In the genomic region with DNA sequence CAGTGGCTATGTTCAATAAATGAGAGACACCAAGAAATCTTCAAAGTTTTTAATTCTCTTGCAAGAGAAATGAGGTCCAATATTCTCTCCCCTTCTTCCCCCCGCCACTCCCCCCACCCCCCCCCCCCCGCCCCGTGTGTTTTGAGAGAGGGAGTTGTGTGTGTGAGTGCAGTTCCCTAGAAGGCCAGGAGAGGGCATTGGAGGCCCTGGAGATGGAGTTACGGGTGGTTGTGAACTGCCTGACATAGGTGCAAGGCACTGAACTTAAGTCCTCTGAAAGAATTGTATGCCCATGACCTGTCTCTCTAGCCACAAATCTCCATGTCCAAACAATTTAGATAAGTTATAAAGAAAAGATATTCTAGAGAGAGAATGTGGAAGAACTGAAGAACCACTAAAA, we compare ENCODE assay signal across 12 mouse cellular contexts. TPM values are rescaled to one million over a fixed set of nuclear protein-coding genes. Genes with fewer than 3 reads are reported as not detected.
DNase-seq lines count a peak whose midpoint lies in the region; TF ChIP-seq lines count a peak whose summit lies in the region.
"Had no signal": no experiment of that assay in that cellular context is flagged by ENCODE, and none has a peak within 500 bp of the region (broad histone marks: within the 10 kb centered on the region; RNA-seq: fewer than 3 reads in every experiment).

No protein-coding gene starts in this region.

- H3K36me3 ChIP-seq in thymus, adult 2 months (ENCODE audit: control insufficient read depth, insufficient read depth, low read length) = no peaks in the 10 kb centered on the region
- H3K36me3 ChIP-seq: heart, embryonic 15.5 days; intestine, embryonic 15.5 days had no signal

- no peaks in the 10 kb centered on the region for H3K4me1 ChIP-seq in thymus, adult 2 months (replicated peaks; ENCODE audit: control insufficient read depth, insufficient read depth, low read length)
- H3K4me1 ChIP-seq: heart, embryonic 15.5 days; intestine, embryonic 15.5 days had no signal

- 58% methylated on average over 4 of the region's 4 CpGs for WGBS in thymus, adult 2 months

- TF ChIP-seq CTCF in thymus, adult 2 months (IDR thresholded peaks at IDR 0.05; ENCODE audit: borderline replicate concordance, control insufficient read depth, extremely low read depth, insufficient read depth, low read length, poor library complexity) = no peak
- peak; percentile 26; the same call in 1 of the 2 replicates for TF ChIP-seq CTCF in brain, embryonic 14.5 days (IDR thresholded peaks at IDR 0.05; ENCODE audit: borderline replicate concordance, extremely low read depth, insufficient read depth, insufficient read length)

- H3K27me3 ChIP-seq in thymus, adult 2 months (ENCODE audit: control insufficient read depth, insufficient read depth, low read length) = no peaks in the 10 kb centered on the region; the same call in 1 of the 2 replicates
- H3K27me3 ChIP-seq: heart, embryonic 15.5 days; intestine, embryonic 15.5 days had no signal

- peak; percentile 27 to 42 for DNase-seq in kidney, postnatal 4 days
- DNase-seq in kidney, adult 11 months = no peak
- peak; percentile 16 for DNase-seq in thymus, adult 2 months
- DNase-seq in thymus, adult 18-20 months = no peak
- no peak for DNase-seq in brain, embryonic 14.5 days (ENCODE audit: low read depth)
- peak; percentile 62 for DNase-seq in thymus, postnatal 4 days
- DNase-seq in cerebellum, adult 8-10 months = no peak
- no peak for DNase-seq in cerebellum, adult 9-10 months
- DNase-seq: cerebellum, postnatal 36 days had no signal

- H3K27ac ChIP-seq in thymus, adult 2 months (ENCODE audit: control insufficient read depth, insufficient read depth, low read length) = no peak overlapping the region
- H3K27ac ChIP-seq: heart, embryonic 15.5 days; intestine, embryonic 15.5 days had no signal

- TF ChIP-seq POLR2A in thymus, adult 2 months (IDR thresholded peaks at IDR 0.05; ENCODE audit: control insufficient read depth, extremely low read depth, insufficient read depth, low read length, poor library complexity) = no peak
- TF ChIP-seq POLR2A in brain, embryonic 14.5 days (IDR thresholded peaks at IDR 0.05; ENCODE audit: borderline replicate concordance, extremely low read depth, insufficient read depth, insufficient read length, poor library complexity, severe bottlenecking) = no peak

- no peak overlapping the region for H3K4me3 ChIP-seq in thymus, adult 2 months (ENCODE audit: control insufficient read depth, insufficient read depth, low read length)
- H3K4me3 ChIP-seq: erythroblast, embryonic 14.5 days; heart, embryonic 15.5 days; intestine, embryonic 15.5 days had no signal

RNA-seq across cellular contexts. Expression of gene Lsm14a, which starts 7.0 kb away (rescaled TPM):
- 90.8 and 92.4 TPM in 2 replicates for polyA plus RNA-seq in thymus, adult 2 months (2012; rRNA removed)
- polyA plus RNA-seq in brain, embryonic 14.5 days (2012; rRNA removed) = 68.7 and 83.9 TPM in 2 replicates

Comparison
In these comparisons a context has a peak if more than half of its experiments do, and no peak if none do; other contexts are left out.
1. DNase-seq: peak in kidney, postnatal 4 days (2 of 2), thymus, adult 2 months (single experiment) and thymus, postnatal 4 days (single experiment); none in kidney, adult 11 months (single experiment), thymus, adult 18-20 months (0 of 2), brain, embryonic 14.5 days (single experiment), cerebellum, adult 8-10 months (single experiment) and cerebellum, adult 9-10 months (single experiment).